8 mouse cellular contexts compared by ENCODE assay signal in genomic region chr11:102228646-102229268, GRCm38 (mm10). TPM values are rescaled to one million over a fixed set of nuclear protein-coding genes. Genes with fewer than 3 reads are reported as not detected.
DNase-seq lines count a peak whose midpoint lies in the region; ATAC-seq and TF ChIP-seq lines count a peak whose summit lies in the region.

No protein-coding gene starts in this region.

- no peak for TF ChIP-seq CTCF in lung, embryonic 14.5 days (IDR thresholded peaks at IDR 0.05; ENCODE audit: low read depth)

- DNase-seq in lung, embryonic 14.5 days: no peak
- no peak for DNase-seq in lung, postnatal 25 days (ENCODE audit: low spot score)
- DNase-seq in adrenal gland, postnatal 10 days: no peak
- DNase-seq in urinary bladder, postnatal 14 days (ENCODE audit: low spot score): no peak

- ATAC-seq in lung, embryonic 14.5 days (ENCODE audit: insufficient read depth): no peak
- ATAC-seq in embryonic facial prominence, embryonic 15.5 days (ENCODE audit: insufficient number of reproducible peaks, low FRiP score, low TSS enrichment, low read depth): no peak
- ATAC-seq in intestine, embryonic 15.5 days: no peak
- no peak for ATAC-seq in neural tube, embryonic 13.5 days (ENCODE audit: low read depth)
- no peak for ATAC-seq in activated CD4-positive, CD25-positive, alpha-beta regulatory T cell, adult 4 months

- no peak overlapping the region for H3K27ac ChIP-seq in lung, embryonic 14.5 days (ENCODE audit: low read depth)
- peak overlapping the region; percentile 92; the same call in 1 of the 2 replicates for H3K27ac ChIP-seq in embryonic facial prominence, embryonic 15.5 days (replicated peaks)
- peak overlapping the region; percentile 62 for H3K27ac ChIP-seq in intestine, embryonic 15.5 days
- peak overlapping the region; percentile 95 for H3K27ac ChIP-seq in neural tube, embryonic 13.5 days (replicated peaks)

- H3K4me1 ChIP-seq in lung, embryonic 14.5 days (ENCODE audit: insufficient read depth): peaks cover 18% of the 10 kb centered on the region
- peaks cover 57% of the 10 kb centered on the region for H3K4me1 ChIP-seq in embryonic facial prominence, embryonic 15.5 days
- H3K4me1 ChIP-seq in intestine, embryonic 15.5 days (replicated peaks): peaks cover 58% of the 10 kb centered on the region
- peaks cover 62% of the 10 kb centered on the region for H3K4me1 ChIP-seq in neural tube, embryonic 13.5 days (replicated peaks)

- H3K27me3 ChIP-seq in lung, embryonic 14.5 days (ENCODE audit: insufficient read depth, low read length): no peaks in the 10 kb centered on the region
- H3K27me3 ChIP-seq in embryonic facial prominence, embryonic 15.5 days: no peaks in the 10 kb centered on the region
- H3K27me3 ChIP-seq in intestine, embryonic 15.5 days (replicated peaks): no peaks in the 10 kb centered on the region
- no peaks in the 10 kb centered on the region for H3K27me3 ChIP-seq in neural tube, embryonic 13.5 days

- peak overlapping the region; percentile 76 for H3K4me2 ChIP-seq in lung, embryonic 14.5 days
- H3K4me2 ChIP-seq in embryonic facial prominence, embryonic 15.5 days (replicated peaks): peak overlapping the region; percentile 74
- peak overlapping the region; percentile 90 for H3K4me2 ChIP-seq in intestine, embryonic 15.5 days (replicated peaks)
- H3K4me2 ChIP-seq in neural tube, embryonic 13.5 days: peak overlapping the region; percentile 90

- H3K36me3 ChIP-seq in lung, embryonic 14.5 days (ENCODE audit: insufficient read depth): no peaks in the 10 kb centered on the region
- peaks cover 4% of the 10 kb centered on the region; the same call in 1 of the 2 replicates for H3K36me3 ChIP-seq in embryonic facial prominence, embryonic 15.5 days
- H3K36me3 ChIP-seq in intestine, embryonic 15.5 days: no peaks in the 10 kb centered on the region
- H3K36me3 ChIP-seq in neural tube, embryonic 13.5 days: no peaks in the 10 kb centered on the region

- H3K9me3 ChIP-seq in lung, embryonic 14.5 days (ENCODE audit: low read depth, low read length): no peaks in the 10 kb centered on the region
- no peaks in the 10 kb centered on the region for H3K9me3 ChIP-seq in embryonic facial prominence, embryonic 15.5 days (replicated peaks)
- no peaks in the 10 kb centered on the region for H3K9me3 ChIP-seq in intestine, embryonic 15.5 days
- H3K9me3 ChIP-seq in neural tube, embryonic 13.5 days: no peaks in the 10 kb centered on the region

- H3K9ac ChIP-seq in lung, embryonic 14.5 days: peak overlapping the region; percentile 77
- peak overlapping the region; percentile 90 for H3K9ac ChIP-seq in embryonic facial prominence, embryonic 15.5 days
- peak overlapping the region; percentile 83 for H3K9ac ChIP-seq in intestine, embryonic 15.5 days
- peak overlapping the region; percentile 97 for H3K9ac ChIP-seq in neural tube, embryonic 13.5 days

- 14% methylated on average over 7 of the region's 7 CpGs for WGBS in lung, embryonic 14.5 days
- 16% methylated on average over 7 of the region's 7 CpGs for WGBS in embryonic facial prominence, embryonic 15.5 days
- 15% methylated on average over 7 of the region's 7 CpGs for WGBS in intestine, embryonic 15.5 days
- 8% methylated on average over 6 of the region's 7 CpGs for WGBS in neural tube, embryonic 13.5 days

- peak overlapping the region; percentile 92 for H3K4me3 ChIP-seq in lung, embryonic 14.5 days (ENCODE audit: low read depth, low read length)
- H3K4me3 ChIP-seq in embryonic facial prominence, embryonic 15.5 days (replicated peaks): peak overlapping the region; percentile 89
- peak overlapping the region; percentile 86 for H3K4me3 ChIP-seq in intestine, embryonic 15.5 days (replicated peaks)
- peak overlapping the region; percentile 81 for H3K4me3 ChIP-seq in neural tube, embryonic 13.5 days

RNA-seq across cellular contexts. Expression of gene Hdac5, which starts 1.2 kb away (rescaled TPM):
- 41.1 and 42.7 TPM in 2 replicates for polyA plus RNA-seq in lung, embryonic 14.5 days (2014; fragmentation: Nextera tagmentation; extraction: Ambion mirVana)
- 105 and 106 TPM in 2 replicates for polyA plus RNA-seq in embryonic facial prominence, embryonic 15.5 days (2015; fragmentation: Nextera tagmentation; extraction: Ambion mirVana)
- 54.3 and 62.8 TPM in 2 replicates for polyA plus RNA-seq in intestine, embryonic 15.5 days (2015; fragmentation: Nextera tagmentation; extraction: Ambion mirVana)
- polyA plus RNA-seq in neural tube, embryonic 13.5 days (2015; fragmentation: Nextera tagmentation; extraction: Ambion mirVana): 84.4 and 88.7 TPM in 2 replicates
- total RNA-seq in adrenal gland, postnatal 10 days (2021): 100 to 1,000 TPM in 1 of 2 experiments, 10 to 100 TPM in 1; 84.4 to 113 TPM
- 1 to 10 TPM; 6.0 to 9.3 TPM for polyA plus RNA-seq in activated CD4-positive, CD25-positive, alpha-beta regulatory T cell, adult 4 months (2017; shearing (Covaris generic))

RNA-seq across cellular contexts. Expression of gene BC030867, which starts 19.9 kb away (rescaled TPM):
- polyA plus RNA-seq in lung, embryonic 14.5 days (2014; fragmentation: Nextera tagmentation; extraction: Ambion mirVana): 21.4 and 22.2 TPM in 2 replicates
- 13.6 and 16.0 TPM in 2 replicates for polyA plus RNA-seq in embryonic facial prominence, embryonic 15.5 days (2015; fragmentation: Nextera tagmentation; extraction: Ambion mirVana)
- polyA plus RNA-seq in intestine, embryonic 15.5 days (2015; fragmentation: Nextera tagmentation; extraction: Ambion mirVana): 13.1 and 13.5 TPM in 2 replicates
- 1.9 and 3.7 TPM in 2 replicates for polyA plus RNA-seq in neural tube, embryonic 13.5 days (2015; fragmentation: Nextera tagmentation; extraction: Ambion mirVana)
- total RNA-seq in adrenal gland, postnatal 10 days (2021): 1 to 10 TPM; 1.9 to 4.5 TPM
- 1 to 10 TPM; 2.0 to 3.8 TPM for polyA plus RNA-seq in activated CD4-positive, CD25-positive, alpha-beta regulatory T cell, adult 4 months (2017; shearing (Covaris generic))

RNA-seq across cellular contexts. Expression of gene G6pc3, which starts 39.3 kb away (rescaled TPM):
- 31.0 and 34.5 TPM in 2 replicates for polyA plus RNA-seq in lung, embryonic 14.5 days (2014; fragmentation: Nextera tagmentation; extraction: Ambion mirVana)
- polyA plus RNA-seq in embryonic facial prominence, embryonic 15.5 days (2015; fragmentation: Nextera tagmentation; extraction: Ambion mirVana): 29.8 and 31.7 TPM in 2 replicates
- polyA plus RNA-seq in intestine, embryonic 15.5 days (2015; fragmentation: Nextera tagmentation; extraction: Ambion mirVana): 31.1 and 33.9 TPM in 2 replicates
- polyA plus RNA-seq in neural tube, embryonic 13.5 days (2015; fragmentation: Nextera tagmentation; extraction: Ambion mirVana): 29.1 and 31.6 TPM in 2 replicates
- 10 to 100 TPM; 72.3 to 74.7 TPM for total RNA-seq in adrenal gland, postnatal 10 days (2021)
- 10 to 100 TPM; 24.6 to 36.3 TPM for polyA plus RNA-seq in activated CD4-positive, CD25-positive, alpha-beta regulatory T cell, adult 4 months (2017; shearing (Covaris generic))

RNA-seq across cellular contexts. Expression of gene Asb16, which starts 39.8 kb away (rescaled TPM):
- 0.08 TPM in 1 of 2 replicates, not detected in the other for polyA plus RNA-seq in lung, embryonic 14.5 days (2014; fragmentation: Nextera tagmentation; extraction: Ambion mirVana)
- 0.12 and 0.26 TPM in 2 replicates for polyA plus RNA-seq in embryonic facial prominence, embryonic 15.5 days (2015; fragmentation: Nextera tagmentation; extraction: Ambion mirVana)
- polyA plus RNA-seq in intestine, embryonic 15.5 days (2015; fragmentation: Nextera tagmentation; extraction: Ambion mirVana): 0.08 TPM in 1 of 2 replicates, not detected in the other
- not detected in 2 replicates for polyA plus RNA-seq in neural tube, embryonic 13.5 days (2015; fragmentation: Nextera tagmentation; extraction: Ambion mirVana)
- 1 to 10 TPM; 1.1 to 2.6 TPM for total RNA-seq in adrenal gland, postnatal 10 days (2021)
- not detected for polyA plus RNA-seq in activated CD4-positive, CD25-positive, alpha-beta regulatory T cell, adult 4 months (2017; shearing (Covaris generic))

RNA-seq across cellular contexts. Expression of gene Lsm12, which starts 43.7 kb away (rescaled TPM):
- 93.2 and 109 TPM in 2 replicates for polyA plus RNA-seq in lung, embryonic 14.5 days (2014; fragmentation: Nextera tagmentation; extraction: Ambion mirVana)
- polyA plus RNA-seq in embryonic facial prominence, embryonic 15.5 days (2015; fragmentation: Nextera tagmentation; extraction: Ambion mirVana): 113 and 128 TPM in 2 replicates
- polyA plus RNA-seq in intestine, embryonic 15.5 days (2015; fragmentation: Nextera tagmentation; extraction: Ambion mirVana): 118 and 140 TPM in 2 replicates
- 112 and 116 TPM in 2 replicates for polyA plus RNA-seq in neural tube, embryonic 13.5 days (2015; fragmentation: Nextera tagmentation; extraction: Ambion mirVana)
- total RNA-seq in adrenal gland, postnatal 10 days (2021): 10 to 100 TPM; 77.5 to 80.8 TPM
- 10 to 100 TPM; 44.8 to 78.5 TPM for polyA plus RNA-seq in activated CD4-positive, CD25-positive, alpha-beta regulatory T cell, adult 4 months (2017; shearing (Covaris generic))
